Mouse (Mus musculus) forebrain, embryonic 15.5 days (tissue): ENCODE measurements around the gene Ftl1-ps1. TPM values are rescaled to one million over a fixed set of nuclear protein-coding genes. Genes with fewer than 3 reads are reported as not detected.

Experiments used
- ATAC-seq: fragments of 200-750 bp; cut with Nextera tagmentation; replicated peaks from 2 replicates; pipeline ENCODE4 v1.8.0; 2017; ENCODE audit warnings: mild to moderate bottlenecking, moderate TSS enrichment, moderate library complexity
- H3K27ac ChIP-seq: fragments of 300-500 bp; sonication (generic); replicated peaks from 2 replicates; pipeline ENCODE4 v1.5.1; 2015; ENCODE audit warnings: mild to moderate bottlenecking, inconsistent platforms
- H3K27me3 ChIP-seq: fragments of 300-500 bp; sonication (generic); 2 replicates; pipeline ENCODE4 v1.6.1; 2015; ENCODE audit warnings: inconsistent platforms
- H3K36me3 ChIP-seq: fragments of 300-500 bp; sonication (generic); 2 replicates; pipeline ENCODE4 v1.6.1; 2015; ENCODE audit warnings: mild to moderate bottlenecking, inconsistent platforms
- H3K4me1 ChIP-seq: fragments of 300-500 bp; sonication (generic); 2 replicates; pipeline ENCODE4 v1.6.1; 2015; ENCODE audit warnings: inconsistent platforms
- H3K4me2 ChIP-seq: fragments of 300-500 bp; sonication (generic); replicated peaks from 2 replicates; pipeline ENCODE4 v1.6.1; 2015; ENCODE audit warnings: mild to moderate bottlenecking, inconsistent platforms
- H3K4me3 ChIP-seq: fragments of 300-500 bp; sonication (generic); 2 replicates; pipeline ENCODE4 v1.5.1; 2015; ENCODE audit warnings: mild to moderate bottlenecking, inconsistent platforms
- H3K9ac ChIP-seq: fragments of 300-500 bp; sonication (generic); replicated peaks from 2 replicates; pipeline ENCODE4 v1.6.1; 2015; ENCODE audit warnings: mild to moderate bottlenecking, inconsistent platforms
- H3K9me3 ChIP-seq: fragments of 300-500 bp; sonication (generic); 2 replicates; pipeline ENCODE4 v1.6.1; 2016; ENCODE audit warnings: inconsistent platforms
- WGBS: fragments of 180-500 bp; shearing (Covaris S2); methylation state at CpG from one replicate; pipeline ENCODE4 v1.1.7; 2015; ENCODE audit warnings: mixed read lengths; 5-methylcytosine and 5-hydroxymethylcytosine counted together
- polyA plus RNA-seq: library from polyadenylated mRNA; unstranded; fragments of >200 nt; fragmentation: Nextera tagmentation; extraction: Ambion mirVana; gene quantifications from 2 replicates; pipeline ENCODE4 v1.2.1, GENCODE M21; 2015

Ftl1-ps1 gene
- polyA plus RNA-seq, result 90.1 and 94.7 TPM in 2 replicates

DNA sequence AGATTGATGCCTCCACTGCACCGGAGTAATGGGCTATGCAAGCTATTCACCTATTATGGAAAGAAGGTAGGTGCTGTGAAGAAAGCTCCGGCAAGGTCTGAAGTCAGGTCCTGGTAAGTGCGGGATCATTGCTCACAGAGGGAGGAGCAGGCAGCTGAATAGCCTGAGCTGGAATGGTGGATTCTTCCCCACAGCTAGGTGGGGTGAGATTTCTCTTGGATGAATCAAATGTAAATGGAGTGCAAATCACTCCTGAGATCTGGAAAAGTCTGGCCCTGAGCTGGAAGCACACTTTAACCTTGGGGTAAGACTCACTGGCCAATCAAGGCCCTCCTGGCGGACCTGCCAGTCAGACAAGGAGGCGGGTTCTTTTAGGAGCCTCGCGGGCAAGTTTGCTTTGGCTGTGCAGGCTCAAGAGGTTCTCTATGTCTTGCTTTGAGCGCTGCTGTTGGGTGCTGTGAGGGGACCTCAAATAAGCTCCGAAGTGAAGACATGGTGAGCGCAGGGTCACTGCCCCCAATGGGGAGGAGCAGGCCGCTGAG is at the start of gene Ftl1-ps1:
TSS of gene Ftl1-ps1 (plus strand) at position 397 of the 542 bp plus-strand sequence.
- Histone ChIP-seq H3K27me3 (peaks cover 5% of the 10 kb centered on the region; the same call in 1 of the 2 replicates), H3K4me2 (no peak within 1 kb of the TSS), H3K4me3 (no peak within 1 kb of the TSS), H3K27ac (no peak within 1 kb of the TSS), H3K9ac (no peak within 1 kb of the TSS), H3K9me3 (no peaks in the 10 kb centered on the region), H3K36me3 (no peaks in the 10 kb centered on the region), H3K4me1 (no peaks in the 10 kb centered on the region)
- ATAC-seq, result no peak
- 8% methylated on average over 11 of the region's 11 CpGs for WGBS

DNA sequence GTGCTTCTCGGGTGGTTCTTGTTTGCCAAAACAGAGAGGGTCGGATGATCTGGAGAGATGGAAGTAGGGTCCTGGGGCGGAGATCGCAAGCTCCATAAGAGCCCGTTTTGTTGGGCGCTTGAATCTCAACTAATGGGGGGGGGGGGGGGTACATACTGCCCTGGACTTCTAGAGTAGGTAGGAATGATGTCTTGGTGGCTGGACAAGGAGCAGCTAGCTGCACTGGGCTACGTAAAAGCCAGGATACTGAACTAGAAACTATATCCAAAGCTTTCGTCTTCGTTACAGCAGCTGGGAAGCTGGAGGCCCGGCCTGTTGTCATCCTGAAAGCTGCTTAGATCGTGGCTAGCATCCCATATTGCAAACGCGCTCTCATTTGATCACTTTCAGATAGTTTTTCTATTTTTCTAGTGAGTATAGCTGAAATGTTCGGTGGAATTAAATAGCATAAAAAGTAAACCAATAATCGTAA is 49.0 kb upstream of the Ftl1-ps1 start:
- WGBS, result 2% methylated on average over 15 of the region's 15 CpGs
- Histone ChIP-seq H3K27ac (peak overlapping the region; percentile 79), H3K27me3 (no peaks in the 10 kb centered on the region), H3K9ac (peak overlapping the region; percentile 81), H3K4me2 (peak overlapping the region; percentile 53), H3K36me3 (peaks cover 12% of the 10 kb centered on the region; the same call in 1 of the 2 replicates), H3K4me1 (peaks cover 18% of the 10 kb centered on the region), H3K9me3 (no peaks in the 10 kb centered on the region), H3K4me3 (peak overlapping the region; percentile 80)
- ATAC-seq, result no peak; the same call in 1 of the 2 replicates

DNA sequence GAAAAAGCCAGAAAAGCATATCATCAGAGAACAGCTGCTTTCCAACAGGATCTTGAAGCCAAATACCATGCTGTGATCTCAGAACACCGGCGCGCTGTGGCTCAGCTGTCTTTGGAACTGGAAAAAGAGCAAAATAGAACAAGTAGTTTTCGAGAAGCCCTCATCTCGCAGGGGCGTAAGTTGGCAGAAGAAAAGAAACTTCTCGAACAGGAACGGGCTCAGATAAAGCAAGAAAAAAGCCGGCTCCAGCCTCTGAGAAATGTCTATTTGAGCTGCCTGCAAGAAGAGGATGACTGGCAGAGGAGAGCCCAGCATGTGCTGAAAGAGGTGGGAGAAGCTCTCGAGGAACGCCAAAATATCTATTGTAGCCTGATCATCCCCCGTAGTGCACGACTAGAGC is 43.0 kb upstream of the Ftl1-ps1 start:
- no peaks in the 10 kb centered on the region for H3K9me3 ChIP-seq
- no peak for ATAC-seq
- peaks cover 53% of the 10 kb centered on the region for H3K36me3 ChIP-seq
- H3K27ac ChIP-seq, result no peak overlapping the region
- no peaks in the 10 kb centered on the region for H3K4me1 ChIP-seq
- H3K9ac ChIP-seq, result no peak overlapping the region
- no peak overlapping the region for H3K4me3 ChIP-seq
- H3K27me3 ChIP-seq, result no peaks in the 10 kb centered on the region
- whole genome bisulfite sequencing, result 96% methylated on average over 13 of the region's 13 CpGs
- no peak overlapping the region for H3K4me2 ChIP-seq

DNA sequence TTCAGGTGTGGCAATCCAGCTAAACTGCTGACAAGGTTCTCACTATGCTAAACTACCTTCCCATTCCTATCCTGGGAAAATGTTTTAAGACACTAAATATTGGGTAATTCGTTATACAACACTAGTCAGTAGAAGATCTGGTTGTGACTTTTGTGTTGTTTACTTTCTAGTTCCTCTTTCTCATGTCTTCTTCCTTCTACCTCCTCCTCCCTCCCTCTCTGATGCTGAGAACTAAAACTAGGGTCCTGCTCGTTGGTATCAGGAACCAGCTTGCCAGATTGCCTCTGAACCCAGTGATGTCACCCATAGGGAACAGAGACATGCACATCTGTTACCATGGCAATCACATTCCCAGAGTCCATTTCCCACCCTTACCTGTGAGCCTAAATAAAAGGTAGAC is 37.3 kb upstream of the Ftl1-ps1 start:
- ATAC-seq, result 0 out of 2 replicates have a peak, but pooled peaks have one; percentile 12
- 79% methylated on average over 2 of the region's 2 CpGs for WGBS
- H3K36me3 ChIP-seq, result peaks cover 33% of the 10 kb centered on the region

DNA sequence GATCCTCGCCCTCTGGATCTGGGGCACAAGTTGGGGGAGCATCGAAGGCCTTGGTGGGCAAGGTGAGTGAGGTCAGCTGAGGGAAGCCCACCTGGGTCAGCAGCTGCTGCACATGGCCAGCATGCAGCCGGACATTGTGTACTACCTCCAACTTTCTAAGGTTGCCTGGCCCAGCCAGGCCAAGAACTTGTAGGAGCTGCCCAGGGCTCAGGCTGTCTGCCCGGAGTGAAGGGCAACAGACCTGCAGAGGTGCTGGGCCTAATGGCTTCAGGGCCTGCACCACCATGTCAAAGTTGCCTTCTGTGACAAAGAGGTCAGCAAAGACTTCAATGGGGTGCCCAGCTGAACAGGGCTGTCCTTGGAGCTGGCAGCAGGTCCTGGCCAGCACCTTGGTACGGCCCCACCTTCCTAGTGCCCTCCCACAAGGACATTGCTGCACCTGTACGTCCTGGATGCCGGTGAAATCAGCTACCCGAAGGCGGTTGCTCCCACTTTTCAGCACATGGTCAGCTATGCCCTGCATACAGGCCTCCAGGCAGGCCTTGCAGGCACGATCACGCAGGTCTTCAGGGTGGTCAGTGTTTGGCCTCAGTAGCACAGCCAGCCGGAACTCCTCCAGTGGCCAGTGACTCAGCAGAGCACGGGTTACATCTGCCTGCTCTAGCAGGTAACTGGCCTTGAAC is 36.2 kb upstream of the Ftl1-ps1 start:
- WGBS, result 90% methylated on average over 13 of the region's 13 CpGs
- no peak for ATAC-seq
- H3K4me3 ChIP-seq, result no peak overlapping the region

More for the DNA sequence above, 37.3 kb upstream of the Ftl1-ps1 start:
- no peak overlapping the region for H3K4me3 ChIP-seq
- H3K9ac ChIP-seq, result no peak overlapping the region
- H3K27me3 ChIP-seq, result no peaks in the 10 kb centered on the region
- H3K9me3 ChIP-seq, result no peaks in the 10 kb centered on the region
- no peaks in the 10 kb centered on the region for H3K4me1 ChIP-seq
- H3K4me2 ChIP-seq, result no peak overlapping the region
- no peak overlapping the region for H3K27ac ChIP-seq

DNA sequence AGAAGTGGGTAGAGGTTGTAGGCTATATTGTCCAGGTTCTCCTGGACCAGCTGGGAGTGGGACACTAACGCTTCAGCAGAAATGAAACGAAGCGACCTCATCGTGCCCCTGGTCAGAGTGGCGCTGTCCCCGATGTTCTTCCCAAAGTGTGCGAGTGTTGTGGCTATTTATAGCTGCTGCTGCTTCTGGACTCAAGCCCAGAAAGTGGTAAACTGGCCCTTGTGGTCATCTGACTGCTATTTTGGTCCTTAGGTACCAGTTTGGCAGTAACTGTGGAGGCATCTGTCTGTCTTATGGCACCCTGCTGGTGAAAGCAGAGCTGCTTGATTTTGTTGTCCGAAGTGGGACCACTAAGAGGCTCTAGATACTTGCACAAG is 35.6 kb upstream of the Ftl1-ps1 start, which contains the start of gene Lrrc14b:
TSS of gene Lrrc14b (minus strand) at position 147 of the 377 bp plus-strand sequence.
- WGBS, result 75% methylated on average over 8 of the region's 8 CpGs
- H3K4me2 ChIP-seq, result no peak within 1 kb of the TSS
- no peak within 1 kb of the TSS for H3K27ac ChIP-seq
- H3K4me3 ChIP-seq, result no peak within 1 kb of the TSS
- ATAC-seq, result no peak
- no peak within 1 kb of the TSS for H3K9ac ChIP-seq
- H3K27me3 ChIP-seq, result no peaks in the 10 kb centered on the region
- no peaks in the 10 kb centered on the region for H3K4me1 ChIP-seq
- H3K36me3 ChIP-seq, result peaks cover 20% of the 10 kb centered on the region
- H3K9me3 ChIP-seq, result no peaks in the 10 kb centered on the region

More for the DNA sequence above, 36.2 kb upstream of the Ftl1-ps1 start:
- Histone ChIP-seq H3K27ac (no peak overlapping the region), H3K36me3 (peaks cover 25% of the 10 kb centered on the region), H3K4me2 (no peak overlapping the region), H3K9me3 (no peaks in the 10 kb centered on the region), H3K4me1 (no peaks in the 10 kb centered on the region), H3K27me3 (no peaks in the 10 kb centered on the region), H3K9ac (no peak overlapping the region)

DNA sequence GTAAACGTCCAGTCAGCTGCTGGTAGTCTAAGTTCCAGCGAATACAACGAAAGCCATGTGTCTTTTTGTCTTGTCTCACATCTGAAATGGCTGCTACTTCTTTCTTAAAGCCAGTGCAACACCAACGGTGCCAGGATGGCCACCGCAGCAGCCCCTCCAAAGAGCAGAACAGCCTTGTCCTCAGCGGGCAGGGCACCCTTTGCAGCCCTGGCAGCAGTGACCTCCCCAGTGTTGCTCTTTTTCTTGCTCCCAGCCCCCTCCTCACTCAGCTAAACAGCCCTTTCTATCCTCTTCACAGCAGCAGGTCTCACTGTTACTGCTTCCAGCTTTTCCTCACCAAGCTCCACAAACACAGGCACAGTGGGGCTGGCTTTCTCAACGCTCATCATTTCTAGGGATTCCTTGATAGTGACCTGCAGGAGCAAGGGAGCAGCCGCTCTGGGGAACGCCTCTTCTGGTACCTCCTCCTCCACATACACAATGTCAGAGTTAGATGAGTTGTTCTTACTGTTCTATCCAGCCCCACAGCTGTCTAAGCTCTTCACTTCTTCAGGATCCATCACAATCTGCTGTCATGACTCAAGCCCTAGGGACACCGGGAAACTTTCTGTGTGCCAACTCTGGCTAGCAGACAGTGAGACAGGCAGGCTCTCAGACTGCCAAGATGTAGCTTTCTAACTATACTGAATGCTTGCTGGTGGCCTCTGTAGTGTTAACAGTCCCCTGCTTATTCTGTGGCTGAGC is 17.8 kb upstream of the Ftl1-ps1 start:
- 0 out of 2 replicates have a peak overlapping the region, but pooled peaks have one; percentile 5 for H3K4me2 ChIP-seq
- WGBS, result 57% methylated on average over 10 of the region's 10 CpGs
- 0 out of 2 replicates have a peak overlapping the region, but pooled peaks have one; percentile 6 for H3K27ac ChIP-seq
- H3K27me3 ChIP-seq, result no peaks in the 10 kb centered on the region
- peak; percentile 78 for ATAC-seq
- no peak overlapping the region for H3K4me3 ChIP-seq
- H3K9ac ChIP-seq, result no peak overlapping the region
- no peaks in the 10 kb centered on the region for H3K36me3 ChIP-seq
- peaks cover 15% of the 10 kb centered on the region for H3K4me1 ChIP-seq
- no peaks in the 10 kb centered on the region for H3K9me3 ChIP-seq

DNA sequence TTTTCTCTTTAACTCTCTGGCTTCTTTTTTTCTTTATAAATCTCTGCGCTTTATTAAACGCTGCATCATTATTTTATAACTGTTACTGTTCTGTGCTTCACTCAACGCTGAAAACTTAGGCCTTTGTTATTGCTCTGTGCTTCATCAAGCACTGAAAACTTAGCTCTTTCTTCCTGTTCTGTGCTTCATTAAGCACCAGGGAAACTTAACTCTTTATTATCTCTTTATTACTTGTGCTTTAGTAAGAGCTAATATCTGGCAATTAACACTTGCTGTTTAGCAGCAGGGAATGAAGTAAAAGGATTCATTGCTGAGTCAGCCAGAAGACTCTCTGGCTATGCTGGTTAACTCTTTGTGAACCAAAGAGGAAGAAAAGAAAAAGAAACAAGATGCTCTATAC is 17.2 kb upstream of the Ftl1-ps1 start:
- Histone ChIP-seq H3K9ac (no peak overlapping the region), H3K4me1 (peaks cover 15% of the 10 kb centered on the region), H3K9me3 (no peaks in the 10 kb centered on the region), H3K27me3 (no peaks in the 10 kb centered on the region), H3K36me3 (no peaks in the 10 kb centered on the region), H3K27ac (0 out of 2 replicates have a peak overlapping the region, but pooled peaks have one; percentile 6), H3K4me3 (no peak overlapping the region), H3K4me2 (no peak overlapping the region)
- WGBS, result 6% methylated on average over 3 of the region's 3 CpGs
- peak; percentile 44; the same call in 1 of the 2 replicates for ATAC-seq

DNA sequence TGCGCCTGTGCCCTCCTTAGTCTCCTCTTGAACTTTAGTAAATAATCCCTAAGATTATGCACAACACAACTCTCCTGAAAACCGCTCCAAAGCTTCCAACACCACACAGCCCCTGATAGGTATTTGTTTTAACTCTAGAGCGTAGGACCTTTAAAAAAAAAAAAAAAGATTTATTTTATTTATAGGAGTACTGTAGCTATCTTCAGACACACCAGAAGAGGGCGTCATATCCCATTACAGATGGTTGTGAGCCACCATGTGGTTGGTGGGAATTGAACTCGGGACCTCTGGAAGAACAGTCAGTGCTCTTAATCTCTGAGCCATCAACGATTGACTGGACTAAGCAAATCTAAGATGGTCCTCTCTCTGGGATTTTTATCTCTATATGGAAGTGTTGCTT is 9.8 kb upstream of the Ftl1-ps1 start:
- Histone ChIP-seq H3K36me3 (no peaks in the 10 kb centered on the region), H3K9me3 (no peaks in the 10 kb centered on the region), H3K9ac (no peak overlapping the region), H3K27me3 (no peaks in the 10 kb centered on the region), H3K4me1 (peaks cover 8% of the 10 kb centered on the region), H3K4me2 (peak overlapping the region; percentile 55), H3K4me3 (peak overlapping the region; percentile 54), H3K27ac (no peak overlapping the region)
- ATAC-seq, result no peak
- 76% methylated on average over 6 of the region's 6 CpGs for WGBS

DNA sequence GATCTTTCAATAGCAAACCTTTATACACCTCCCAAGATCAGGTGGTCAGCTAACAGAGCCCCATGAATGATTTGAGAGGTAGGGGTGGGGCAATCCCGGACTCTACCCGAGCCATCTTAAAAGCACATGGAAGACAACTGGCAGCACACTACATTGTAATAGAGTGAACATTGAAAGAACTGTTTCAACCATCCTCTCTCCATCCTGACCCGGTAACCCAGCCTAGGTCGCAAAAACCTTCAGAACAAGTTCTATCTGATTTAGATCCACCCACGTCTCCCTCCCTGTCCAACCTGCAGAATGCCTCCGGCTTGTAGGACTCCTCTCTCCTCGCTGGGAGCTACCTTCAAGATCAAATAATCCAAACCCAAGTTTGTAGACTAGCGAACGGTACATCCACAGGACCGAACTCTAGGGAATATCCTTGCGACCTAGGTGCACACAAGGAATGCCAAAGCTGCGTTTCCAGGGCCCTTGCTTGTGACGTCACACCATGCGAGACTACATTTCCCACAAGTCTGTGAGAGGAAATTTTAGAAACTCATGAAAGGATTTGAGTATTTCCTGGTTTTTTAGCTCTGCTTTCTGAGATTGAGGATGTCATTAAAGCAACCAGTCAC is 9.0 kb upstream of the Ftl1-ps1 start, which contains the start of gene Zfp72:
TSS of gene Zfp72 (minus strand) at position 466 of the 620 bp plus-strand sequence.
- Histone ChIP-seq H3K9me3 (no peaks in the 10 kb centered on the region), H3K27ac (no peak within 1 kb of the TSS), H3K27me3 (no peaks in the 10 kb centered on the region), H3K4me2 (peak within 1 kb of the TSS; percentile 55), H3K4me1 (peaks cover 8% of the 10 kb centered on the region), H3K9ac (peak within 1 kb of the TSS; percentile 56), H3K4me3 (peak within 1 kb of the TSS; percentile 54), H3K36me3 (no peaks in the 10 kb centered on the region)
- peak; percentile 96 for ATAC-seq
- WGBS, result 2% methylated on average over 14 of the region's 14 CpGs

DNA sequence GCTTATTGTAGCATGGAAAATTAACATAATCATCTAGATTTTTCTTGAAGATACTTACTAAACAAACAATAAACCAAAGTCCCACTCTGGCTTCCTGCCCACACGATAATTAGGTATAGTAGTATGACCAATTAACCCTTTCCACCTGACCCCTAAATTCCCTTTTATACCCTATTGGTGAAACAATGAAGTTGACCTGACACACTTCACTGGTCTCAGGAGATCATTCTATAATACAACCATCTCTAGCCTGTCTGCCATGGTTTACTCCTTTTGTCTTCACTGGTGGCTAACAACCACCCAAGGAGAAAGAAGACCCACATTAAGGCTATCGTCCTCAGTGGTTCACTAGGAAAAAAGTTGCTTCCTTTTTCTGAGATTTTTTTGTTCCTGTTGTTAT is 8.3 kb upstream of the Ftl1-ps1 start:
- Histone ChIP-seq H3K4me1 (peaks cover 8% of the 10 kb centered on the region), H3K9me3 (no peaks in the 10 kb centered on the region), H3K4me3 (no peak overlapping the region), H3K36me3 (no peaks in the 10 kb centered on the region), H3K27me3 (no peaks in the 10 kb centered on the region), H3K4me2 (no peak overlapping the region), H3K27ac (no peak overlapping the region), H3K9ac (no peak overlapping the region)
- ATAC-seq, result peak; percentile 41
- WGBS, result 72% methylated on average over 2 of the region's 2 CpGs
